Mouse (Mus musculus): Measurements from ENCODE around the gene Spag4. TPM values are rescaled to one million over a fixed set of nuclear protein-coding genes. Genes with fewer than 3 reads are reported as not detected.

The Spag4 gene
- polyA plus RNA-seq (2021; fragmentation: Nextera tagmentation) = 2.8 and 3.0 TPM in 2 replicates
- long read RNA-seq, experiment 1, partial matches to known transcripts = 0 of 18 reads
- long read RNA-seq, experiment 1, other reads (novel, unspliced or antisense) = 16 of 18 reads
- long read RNA-seq, experiment 2, partial matches to known transcripts = 0 of 1 reads
- long read RNA-seq, experiment 2, other reads (novel, unspliced or antisense) = 0 of 1 reads

DNA sequence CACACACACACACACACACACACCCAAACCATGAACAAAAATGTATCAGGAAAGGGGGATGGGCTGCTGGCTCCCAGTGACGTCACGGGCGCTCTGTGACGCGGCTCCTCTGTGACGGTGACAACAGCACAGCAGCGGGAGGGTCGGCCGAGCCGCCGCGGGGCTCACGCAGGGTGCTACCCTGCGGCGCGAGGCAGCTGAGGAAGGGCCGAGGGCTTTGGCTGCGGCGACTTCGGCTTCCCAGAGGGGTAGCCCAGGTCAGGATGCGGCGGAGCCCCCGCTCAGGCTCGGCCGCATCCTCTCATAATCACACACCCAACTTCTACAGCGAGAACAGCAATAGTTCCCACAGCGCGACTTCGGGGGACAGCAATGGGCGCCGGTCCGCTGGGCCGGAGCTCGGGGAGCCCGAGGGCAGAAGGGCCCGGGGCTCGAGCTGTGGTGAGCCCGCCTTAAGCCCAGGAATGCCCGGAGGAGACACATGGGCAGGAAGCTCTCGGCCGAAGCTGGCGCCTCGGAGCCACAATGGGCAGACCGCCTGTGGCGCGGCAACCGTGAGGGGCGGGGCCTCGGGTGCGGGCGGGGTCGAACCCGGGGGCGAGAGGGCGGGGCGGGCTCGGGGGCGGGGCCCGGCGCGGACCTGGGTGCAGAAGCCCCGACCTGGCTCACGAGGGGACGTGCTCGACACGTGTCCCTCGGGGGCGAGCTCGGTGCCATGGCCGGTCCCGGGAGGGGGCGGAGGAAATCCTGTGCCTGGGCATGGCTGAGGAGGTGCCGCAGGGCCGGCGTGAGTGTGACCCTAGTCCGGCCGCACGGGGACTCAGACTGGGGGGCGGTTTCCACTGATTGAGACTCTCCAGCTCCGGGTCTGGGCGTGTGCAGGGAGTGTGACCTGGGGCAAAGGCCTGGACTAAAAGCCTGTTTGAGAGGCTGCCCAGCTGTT lies at the start of gene Spag4:
Gene Spag4, plus strand, starts transcription at position 77 of the 943 bp plus-strand sequence.

DNA sequence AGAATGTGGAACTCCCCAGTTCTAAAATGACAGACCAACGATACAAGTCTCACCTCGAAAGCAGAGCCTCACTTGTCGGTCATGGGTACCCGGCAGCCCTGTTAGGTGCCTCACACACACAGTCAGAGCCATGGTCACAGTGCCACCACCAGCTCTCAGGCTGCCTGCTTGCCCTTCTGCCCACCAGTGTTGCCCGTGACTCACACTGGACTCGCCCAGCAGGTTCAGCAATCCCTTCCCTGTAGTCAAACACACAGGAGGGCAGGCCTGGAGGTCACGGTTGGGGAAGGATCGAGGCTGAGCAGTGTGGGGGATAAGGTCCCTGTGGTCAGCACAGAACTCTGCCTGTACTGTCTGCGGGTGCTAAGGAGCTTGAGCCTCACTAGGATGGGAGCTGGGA lies 12.2 kb upstream of the Spag4 start, which contains the start of gene Fer1l4:
Gene Fer1l4, minus strand, starts transcription at position 132 of the 400 bp plus-strand sequence.

DNA sequence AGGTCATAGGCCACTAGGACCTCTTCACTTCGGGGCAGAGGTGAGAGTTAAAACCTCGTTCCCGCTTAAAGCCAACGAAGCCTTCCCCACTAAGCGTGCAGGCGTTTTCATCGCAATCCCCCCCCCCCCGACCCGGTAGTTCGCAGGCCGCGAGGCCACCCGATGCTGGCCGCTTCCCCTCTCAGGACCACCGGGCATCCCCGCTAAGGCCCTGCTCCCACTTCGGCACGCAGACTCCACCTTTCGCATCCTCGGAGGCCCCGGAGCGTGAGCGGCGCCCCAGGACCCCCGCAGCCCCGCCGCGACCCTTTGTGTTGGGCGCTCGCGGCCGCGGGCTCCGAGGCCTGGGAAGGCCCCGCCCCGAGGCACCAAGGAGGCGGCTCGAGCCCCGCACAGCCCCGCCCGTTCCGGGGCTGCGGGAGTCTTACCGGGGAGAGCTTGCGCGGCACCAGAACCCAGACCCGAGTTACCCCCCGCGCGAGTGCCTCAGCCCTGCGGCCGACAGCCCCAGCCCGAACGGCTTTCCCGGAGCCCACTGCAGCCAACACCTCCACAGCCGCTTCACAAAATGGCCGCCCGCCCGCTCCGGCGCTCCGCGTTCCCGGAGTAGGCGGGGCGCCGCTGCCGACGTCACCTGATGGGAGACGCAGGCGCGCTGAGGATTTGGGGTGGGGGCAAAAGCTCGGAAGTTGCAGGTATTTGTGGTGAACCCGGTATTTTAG lies 46.5 kb downstream of the Spag4 start, which contains the start of the genes Cpne1 and Rbm12:
Gene Cpne1, minus strand, starts transcription at position 608 of the 722 bp plus-strand sequence.
Gene Rbm12, minus strand, starts transcription at position 621 of the 722 bp plus-strand sequence.

Other genes starting within 250 kb of the Spag4 start
- gene BC029722, start 245.7 kb upstream of the Spag4 start, polyA plus RNA-seq (2021; fragmentation: Nextera tagmentation) = 74.3 and 108 TPM in 2 replicates
- gene Eif6, start 238.2 kb upstream of the Spag4 start, polyA plus RNA-seq (2021; fragmentation: Nextera tagmentation) = 88.0 and 121 TPM in 2 replicates
- gene Fam83c, start 230.3 kb upstream of the Spag4 start, polyA plus RNA-seq (2021; fragmentation: Nextera tagmentation) = 0.05 and 0.06 TPM in 2 replicates
- 53.9 and 71.2 TPM in 2 replicates for gene Uqcc1, start 134.9 kb upstream of the Spag4 start, polyA plus RNA-seq (2021; fragmentation: Nextera tagmentation)
- not detected in 2 replicates for gene Gm15557, start 124.4 kb upstream of the Spag4 start, polyA plus RNA-seq (2021; fragmentation: Nextera tagmentation)
- gene Gdf5, start 119.8 kb upstream of the Spag4 start, polyA plus RNA-seq (2021; fragmentation: Nextera tagmentation) = 0.20 and 0.58 TPM in 2 replicates
- 3.9 and 4.1 TPM in 2 replicates for gene Cep250, start 108.7 kb upstream of the Spag4 start, polyA plus RNA-seq (2021; fragmentation: Nextera tagmentation)
- 0.26 and 0.33 TPM in 2 replicates for gene 6430550D23Rik, start 57.2 kb upstream of the Spag4 start, polyA plus RNA-seq (2021; fragmentation: Nextera tagmentation)
- gene Ergic3, start 57.1 kb upstream of the Spag4 start, polyA plus RNA-seq (2021; fragmentation: Nextera tagmentation) = 363 and 436 TPM in 2 replicates
- gene Fer1l4, start 12.2 kb upstream of the Spag4 start, polyA plus RNA-seq (2021; fragmentation: Nextera tagmentation) = not detected in 2 replicates
- 9.6 and 13.1 TPM in 2 replicates for gene Cpne1, start 46.8 kb downstream of the Spag4 start, polyA plus RNA-seq (2021; fragmentation: Nextera tagmentation)
- gene Rbm12, start 46.8 kb downstream of the Spag4 start, polyA plus RNA-seq (2021; fragmentation: Nextera tagmentation) = 5.7 and 7.7 TPM in 2 replicates
- gene Gm28036, start 61.9 kb downstream of the Spag4 start, polyA plus RNA-seq (2021; fragmentation: Nextera tagmentation) = 5.1 and 5.2 TPM in 2 replicates
- gene Romo1, start 78.9 kb downstream of the Spag4 start, polyA plus RNA-seq (2021; fragmentation: Nextera tagmentation) = 495 and 586 TPM in 2 replicates
- 42.5 and 54.2 TPM in 2 replicates for gene Nfs1, start 79.0 kb downstream of the Spag4 start, polyA plus RNA-seq (2021; fragmentation: Nextera tagmentation)
- gene Rbm39, start 115.1 kb downstream of the Spag4 start, polyA plus RNA-seq (2021; fragmentation: Nextera tagmentation) = 190 and 225 TPM in 2 replicates
- 49.8 and 51.8 TPM in 2 replicates for gene Phf20, start 131.3 kb downstream of the Spag4 start, polyA plus RNA-seq (2021; fragmentation: Nextera tagmentation)
- gene Cnbd2, start 247.1 kb downstream of the Spag4 start, polyA plus RNA-seq (2021; fragmentation: Nextera tagmentation) = 6.1 and 7.1 TPM in 2 replicates
- 107 and 133 TPM in 2 replicates for gene Scand1, start 247.5 kb downstream of the Spag4 start, polyA plus RNA-seq (2021; fragmentation: Nextera tagmentation)